Mouse (Mus musculus): ENCODE measurements at regions not wholly inside any gene's neighbourhood (a gene's known extent, or its start where the extent isn't known, plus 50 kb on each side); places are given as distances from the start of the nearest gene placed in this dataset.

DNA sequence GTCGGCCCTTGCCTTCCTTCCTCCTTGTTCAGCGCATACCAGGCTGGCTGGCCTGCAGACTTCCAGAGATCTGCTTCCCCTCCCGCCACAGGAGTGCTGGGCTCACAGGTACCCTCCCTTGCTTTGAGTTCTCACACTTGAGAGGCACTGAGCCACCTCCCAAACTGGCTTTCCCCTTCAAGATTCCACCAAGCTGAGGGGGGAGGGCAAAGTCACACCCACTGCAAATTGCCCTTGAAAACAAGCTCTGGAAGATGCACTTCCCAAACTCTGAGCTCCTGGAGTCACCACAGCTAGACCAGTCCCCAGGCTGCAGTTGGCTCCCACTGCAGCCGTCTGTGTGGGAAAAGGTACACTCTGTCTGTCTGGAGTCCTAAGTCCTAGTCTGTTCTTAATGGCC is 142.1 kb upstream of the Slc22a12 start:
- DNase-seq, result no peak

DNA sequence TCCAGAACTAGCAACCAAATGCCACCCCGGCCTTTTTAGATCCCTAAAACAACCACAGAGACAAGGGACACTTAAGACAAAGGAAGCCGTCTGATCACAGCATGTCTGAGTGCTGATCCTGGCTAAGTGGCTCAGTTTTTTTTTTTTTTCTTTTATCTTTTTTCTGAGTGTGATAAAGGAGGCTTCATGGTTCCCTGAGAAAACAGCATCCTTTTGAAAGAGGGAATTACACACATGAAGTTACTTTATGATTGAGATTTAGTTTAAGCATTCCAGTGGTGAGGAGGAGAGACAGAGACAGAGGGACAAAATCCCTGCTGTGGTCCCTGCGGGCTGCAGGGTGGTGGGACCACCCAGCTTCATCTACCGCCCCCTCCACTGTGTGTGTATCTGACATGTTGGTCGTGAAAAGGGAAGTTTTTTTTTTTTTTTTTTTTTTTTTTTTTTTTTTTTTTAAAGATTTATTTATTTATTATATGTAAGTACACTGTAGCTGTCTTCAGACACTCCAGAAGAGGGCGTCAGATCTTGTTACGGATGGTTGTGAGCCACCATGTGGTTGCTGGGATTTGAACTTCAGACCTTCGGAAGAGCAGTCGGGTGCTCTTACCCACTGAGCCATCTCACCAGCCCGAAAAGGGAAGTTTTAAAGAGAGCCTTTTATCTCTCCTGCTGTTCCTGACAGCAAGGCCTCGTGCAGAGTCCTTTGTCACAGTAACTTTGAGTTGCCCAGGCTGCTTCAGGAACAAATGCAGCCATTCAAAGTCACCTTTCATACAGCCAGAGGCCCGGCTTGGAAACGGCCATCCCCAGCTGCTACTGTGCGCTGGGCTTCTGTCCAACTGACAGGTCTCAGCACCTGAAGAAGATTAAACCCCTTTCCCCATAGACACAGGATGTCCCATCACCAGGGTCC is 136.8 kb upstream of the Slc22a12 start:
- no peak for DNase-seq

DNA sequence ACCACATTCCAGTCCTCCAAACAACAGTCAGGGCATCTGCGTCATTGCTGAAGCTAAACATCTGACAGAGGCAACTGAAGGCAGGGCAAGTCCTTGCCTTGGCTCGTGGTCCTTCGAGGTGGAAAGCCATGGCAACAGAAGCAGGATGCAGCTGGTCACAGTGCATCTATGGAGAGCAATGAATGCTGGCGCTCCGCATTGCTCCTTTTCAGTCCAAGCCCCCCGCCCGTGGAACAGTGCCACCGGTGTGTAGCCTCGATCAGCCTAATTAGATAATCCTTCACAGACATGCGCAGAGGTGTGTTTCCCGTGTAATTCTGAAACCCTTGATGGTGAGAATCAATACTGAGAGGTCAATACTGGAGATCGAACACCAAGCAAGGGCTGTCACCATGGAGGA is 134.7 kb upstream of the Slc22a12 start:
- DNase-seq, result no peak

DNA sequence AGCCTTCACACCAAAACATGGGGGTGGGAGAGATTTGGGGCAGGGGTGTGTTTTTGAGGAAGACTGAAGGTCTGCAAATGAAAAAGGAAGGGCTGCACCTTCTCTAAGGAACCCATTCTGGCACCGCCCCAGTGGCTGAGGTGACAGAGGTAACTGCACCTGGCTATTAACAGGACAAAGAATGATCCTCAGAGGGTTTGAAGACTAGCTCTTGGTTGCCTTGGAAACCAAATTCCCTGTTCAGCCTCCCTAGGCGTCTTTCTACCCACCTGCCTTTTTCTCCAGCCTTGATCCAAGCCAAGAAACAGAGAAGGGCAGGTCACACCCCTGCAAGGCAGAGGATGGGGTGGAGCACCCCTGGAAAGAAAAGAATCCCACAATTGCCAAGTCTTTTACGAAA is 132.8 kb upstream of the Slc22a12 start:
- DNase-seq, result no peak

DNA sequence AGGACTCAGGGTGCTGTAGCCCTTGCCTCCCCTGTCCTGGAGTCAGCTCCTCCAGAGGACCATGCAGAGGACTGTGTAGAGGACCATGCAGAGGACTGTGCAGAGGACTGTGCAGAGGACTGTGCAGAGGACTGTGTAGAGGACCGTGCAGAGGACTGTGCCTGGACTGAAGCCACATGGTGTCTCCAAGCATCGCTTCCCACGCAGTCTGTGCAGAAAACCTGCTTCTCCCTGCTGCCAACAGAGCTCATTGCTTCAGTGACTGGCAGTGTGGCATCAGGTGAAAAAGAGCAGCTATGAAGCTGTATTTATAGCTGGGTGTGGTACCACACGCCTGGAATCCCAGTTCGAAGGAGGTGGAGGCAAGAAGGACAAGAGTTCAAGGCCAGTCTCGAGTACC is 128.9 kb upstream of the Slc22a12 start:
- no peak for DNase-seq

DNA sequence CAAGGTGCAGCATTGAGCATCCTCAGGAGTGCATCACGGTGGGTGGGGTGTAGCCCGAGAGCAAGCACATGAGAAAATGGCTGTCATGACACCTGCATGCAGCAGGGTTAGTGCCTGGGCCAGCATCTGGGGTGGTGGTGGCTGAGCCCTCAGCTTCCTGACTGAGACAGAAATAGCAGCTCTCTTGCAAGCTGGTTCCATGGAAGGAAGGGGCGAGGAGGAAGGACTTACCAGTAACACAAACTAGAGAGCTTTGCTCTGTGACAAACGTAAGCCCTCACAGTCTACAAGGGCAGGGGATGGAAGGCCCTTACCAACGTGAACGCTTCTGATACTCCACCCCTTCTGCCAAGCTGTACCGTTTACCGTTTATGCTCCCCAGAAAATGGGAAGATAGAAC is 127.0 kb upstream of the Slc22a12 start:
- no peak for DNase-seq

DNA sequence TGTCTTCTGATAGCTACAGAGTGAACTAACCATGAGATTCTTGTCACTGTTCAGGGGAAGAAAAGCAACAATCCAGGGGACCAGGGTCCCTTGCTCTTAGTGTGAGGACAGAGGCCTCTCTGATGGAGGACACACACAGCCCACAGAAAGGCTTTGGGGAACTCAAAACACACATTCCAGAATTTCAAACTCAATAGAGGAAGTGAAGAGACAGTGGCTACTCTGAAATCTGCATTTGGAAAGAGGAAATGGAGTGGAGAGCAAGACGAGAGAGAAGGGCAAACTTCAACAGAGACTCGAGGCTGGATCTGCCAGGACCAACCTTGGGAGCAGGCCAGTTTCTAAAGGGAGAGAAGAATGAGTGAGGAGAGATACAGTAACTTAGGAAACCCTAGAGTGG is 125.7 kb upstream of the Slc22a12 start:
- no peak for DNase-seq

DNA sequence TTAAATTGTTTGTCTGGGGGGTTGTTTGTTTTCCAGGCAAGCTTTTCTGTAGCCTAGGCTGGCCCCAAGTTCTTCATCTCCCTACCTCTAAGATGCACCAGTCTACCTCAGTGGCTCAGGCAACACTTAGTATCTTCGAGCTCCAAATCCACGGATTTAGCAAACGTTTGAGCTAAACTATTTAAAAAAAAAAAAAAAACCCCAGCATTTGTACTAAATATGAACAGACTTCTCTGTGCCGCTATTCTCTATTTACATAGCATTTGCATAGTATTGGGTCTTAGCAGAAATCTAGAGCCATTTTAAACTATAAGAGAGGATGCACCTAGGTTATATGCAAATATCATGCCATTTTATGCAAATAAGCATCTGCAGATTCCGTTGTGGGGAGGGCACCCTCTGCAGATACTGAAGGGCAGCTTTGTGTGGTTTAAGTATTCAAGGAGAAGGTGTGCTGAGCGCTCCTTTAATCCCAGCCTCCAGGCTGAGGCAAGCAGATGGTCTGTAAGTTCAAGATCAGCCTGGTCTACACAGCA is 123.4 kb upstream of the Slc22a12 start:
- no peak for DNase-seq

DNA sequence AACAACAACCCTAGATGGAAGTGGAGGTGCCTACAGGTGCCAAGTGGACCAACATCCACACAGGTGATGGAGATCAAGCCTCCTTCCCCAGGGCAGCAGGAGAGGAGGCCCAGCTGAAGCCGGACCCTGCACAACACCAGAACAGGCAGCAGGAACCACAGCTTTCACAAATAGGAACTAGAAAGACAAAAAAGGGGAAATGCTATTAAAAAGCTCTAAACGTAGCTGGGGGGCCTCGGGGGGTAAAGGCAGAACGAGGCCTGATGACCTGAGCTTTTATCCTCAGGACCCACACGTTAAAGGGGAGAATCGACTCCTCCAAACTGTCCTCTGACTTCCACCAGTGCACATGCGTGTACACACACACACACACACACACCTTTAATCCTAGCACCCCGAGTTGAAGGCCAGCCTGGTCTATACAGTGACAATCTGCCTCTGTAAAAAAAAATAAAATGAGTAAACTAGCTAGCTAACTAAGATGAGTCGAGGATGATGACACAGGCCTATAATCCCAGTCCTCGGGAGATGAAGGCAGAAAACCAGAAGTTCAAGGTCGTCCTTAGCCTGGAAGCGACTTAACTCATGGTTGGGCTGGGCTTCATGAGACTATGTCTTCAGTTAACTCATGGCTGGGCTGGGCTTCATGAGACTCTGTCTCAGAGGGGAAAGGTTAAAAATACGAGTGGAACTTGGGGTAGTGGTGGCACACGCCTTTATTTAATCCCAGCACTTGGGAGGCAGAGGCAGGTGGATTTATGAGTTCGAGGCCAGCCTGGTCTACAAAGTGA is 122.6 kb upstream of the Slc22a12 start:
- DNase-seq, result no peak

DNA sequence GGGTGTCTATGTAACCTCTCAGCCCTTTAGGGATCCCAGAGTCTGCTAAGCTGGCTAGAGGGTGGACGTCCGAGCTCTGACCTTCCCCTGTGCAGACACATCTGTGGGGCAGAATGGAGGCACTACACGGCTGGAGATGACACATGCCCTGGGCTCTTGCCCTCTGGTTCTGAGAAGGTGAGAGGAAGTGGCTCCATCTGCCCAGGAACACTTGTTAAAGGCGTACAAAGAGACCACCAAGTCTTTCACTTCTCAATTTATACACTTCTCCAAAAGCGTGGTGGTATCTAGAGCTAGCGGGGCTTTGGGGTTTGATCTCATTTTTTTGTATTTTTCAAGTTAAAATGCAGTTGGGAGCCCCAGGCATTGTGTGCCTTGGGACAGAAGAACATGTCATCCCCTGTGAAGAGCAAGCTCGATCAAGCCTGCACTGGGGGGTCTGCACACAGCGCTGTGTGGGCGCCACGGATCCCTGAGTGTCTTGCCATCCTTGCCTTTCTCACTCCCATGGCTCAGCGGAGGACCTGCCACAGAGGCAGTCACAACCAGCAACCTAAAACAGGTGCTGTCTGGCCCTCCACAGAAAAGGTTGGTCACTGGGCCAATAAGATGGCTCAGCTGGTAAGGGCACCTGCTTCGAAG is 121.6 kb upstream of the Slc22a12 start:
- DNase-seq, result no peak

DNA sequence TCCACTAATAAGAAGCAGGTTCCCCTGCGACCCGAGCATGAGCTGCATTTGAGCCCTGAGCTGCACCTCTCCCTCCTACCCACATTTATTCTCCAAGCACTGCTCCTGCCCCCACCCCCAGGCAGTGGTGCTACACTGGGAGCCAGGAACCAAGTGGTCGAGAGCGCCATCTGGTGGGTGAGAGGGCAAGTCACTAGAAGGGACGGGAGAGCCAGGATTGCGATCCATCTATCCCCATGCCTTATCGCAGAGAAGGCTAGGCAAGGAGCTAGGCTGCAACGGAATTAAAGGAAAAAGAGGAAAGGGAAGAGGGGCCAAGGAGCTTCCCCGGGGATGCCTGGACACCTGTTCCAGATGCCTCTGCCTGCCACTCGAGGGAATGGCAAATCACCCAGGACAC is 120.6 kb upstream of the Slc22a12 start:
- peak; percentile 88 for DNase-seq

DNA sequence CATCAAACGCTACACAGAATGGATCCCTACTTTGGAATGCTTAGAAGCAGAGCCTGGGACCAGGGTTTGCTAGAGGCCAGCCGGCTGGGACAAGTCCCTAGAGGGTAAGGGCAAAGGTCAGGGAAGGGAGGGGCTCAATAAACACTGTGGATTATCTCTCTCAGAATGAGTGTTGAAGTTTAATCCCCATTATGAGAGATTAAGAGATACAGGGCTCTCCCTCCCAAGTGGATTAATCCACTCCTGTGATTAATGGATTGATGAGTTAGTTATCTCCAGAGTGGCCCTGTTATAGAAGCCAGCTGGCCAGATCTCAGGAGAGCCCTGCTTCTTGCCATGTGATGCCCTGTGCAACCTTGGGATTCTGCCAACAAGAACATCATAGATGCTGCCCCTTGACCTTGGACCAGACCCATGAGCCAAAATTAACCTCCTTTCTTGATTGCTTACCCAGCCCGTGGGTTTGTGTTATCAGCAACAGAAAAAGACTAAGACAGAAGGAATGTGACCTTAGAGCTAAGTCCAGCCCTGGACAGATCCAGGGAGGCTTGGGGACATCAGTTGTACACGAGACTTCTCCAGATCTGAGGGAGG is 119.6 kb upstream of the Slc22a12 start:
- DNase-seq, result no peak

DNA sequence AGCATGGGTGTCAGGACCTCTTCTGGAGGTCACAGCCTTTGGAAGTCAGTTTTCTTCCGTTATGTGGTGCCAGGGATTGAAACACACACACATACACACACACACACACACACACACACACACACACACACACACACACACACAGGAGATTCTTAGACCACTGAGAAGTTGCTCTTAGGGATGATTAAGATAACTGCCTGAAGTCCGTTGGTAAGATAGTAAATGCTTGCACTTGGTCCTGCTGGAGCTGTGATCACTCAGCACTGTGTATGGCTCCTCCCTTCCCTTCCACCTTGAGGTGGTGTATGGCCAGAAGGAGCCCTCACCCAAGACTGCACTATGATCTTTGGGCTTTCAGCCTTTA is 118.7 kb upstream of the Slc22a12 start:
- no peak for DNase-seq

DNA sequence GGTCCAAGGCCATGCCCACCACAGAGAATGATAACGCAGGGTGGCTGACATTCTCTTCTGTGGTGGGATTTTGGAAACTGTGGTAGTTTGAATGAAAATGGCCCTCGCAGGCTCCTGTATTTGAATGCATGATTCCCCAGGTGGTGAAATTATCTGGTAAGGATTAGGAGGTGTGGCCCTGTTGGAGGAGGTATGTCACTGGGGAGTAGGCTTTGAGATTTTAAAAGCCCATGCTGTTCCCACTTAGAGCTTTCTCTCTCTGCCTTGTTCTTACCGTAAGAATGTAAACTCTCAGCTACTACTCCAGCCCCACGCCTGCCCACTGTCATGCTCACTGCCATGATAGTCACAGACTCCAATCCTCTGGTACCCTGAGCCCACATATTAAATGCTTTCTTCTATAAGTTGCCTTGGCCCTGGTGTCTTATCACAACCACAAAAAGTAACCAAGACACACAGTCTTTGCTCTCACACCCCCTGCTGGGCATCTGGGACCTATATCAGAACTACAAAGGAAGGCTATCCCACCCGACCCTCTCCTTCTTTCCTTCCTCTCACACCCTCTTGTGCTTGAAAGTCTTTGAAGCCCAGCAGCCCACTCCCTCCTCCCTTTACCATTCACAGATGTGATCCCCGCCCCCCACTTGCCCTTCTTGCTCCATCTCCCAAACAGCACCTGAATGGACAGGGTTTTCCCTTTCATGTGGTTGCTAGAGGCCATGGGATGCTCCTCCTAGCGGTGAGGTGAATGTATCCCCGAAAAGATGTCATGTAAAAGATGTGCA is 118.1 kb upstream of the Slc22a12 start:
- no peak for DNase-seq

DNA sequence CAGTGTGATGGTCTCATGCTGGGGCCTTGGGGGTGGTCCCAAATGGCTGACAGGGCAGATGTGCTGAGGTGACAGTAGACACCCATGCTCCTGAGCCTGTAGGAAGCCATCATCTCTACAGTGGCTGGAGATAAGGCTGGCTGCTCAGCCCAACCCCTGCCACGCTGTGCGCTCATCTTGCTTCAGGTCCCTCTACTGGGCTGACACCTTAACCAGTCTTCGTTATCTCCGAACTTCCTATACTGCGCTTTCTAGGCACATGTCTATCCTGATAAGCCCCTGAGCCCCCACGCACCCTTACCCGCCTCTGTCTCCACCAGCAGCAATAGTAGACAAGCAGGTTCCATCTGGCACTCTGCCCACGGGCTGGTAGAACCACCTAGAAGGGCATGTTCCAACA is 117.3 kb upstream of the Slc22a12 start:
- DNase-seq, result no peak

DNA sequence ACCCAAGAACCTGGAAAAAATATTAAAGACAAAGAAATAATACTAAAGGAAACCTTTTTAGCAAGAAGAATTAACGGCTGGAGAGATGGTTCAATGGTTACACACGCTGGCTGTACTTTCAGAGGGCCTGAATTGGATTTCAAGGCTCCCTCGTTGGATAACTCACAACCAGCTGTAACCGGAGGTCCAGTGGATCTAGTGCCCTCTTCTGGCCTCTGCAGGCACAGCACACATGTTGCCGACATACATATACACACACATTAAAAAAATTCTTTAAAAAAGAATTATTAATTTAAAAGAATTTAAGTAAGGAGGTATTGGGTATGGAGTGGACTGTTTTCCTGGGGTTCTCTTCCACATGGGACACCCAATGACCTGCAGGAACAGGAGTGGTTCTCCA is 111.7 kb upstream of the Slc22a12 start:
- no peak for DNase-seq

DNA sequence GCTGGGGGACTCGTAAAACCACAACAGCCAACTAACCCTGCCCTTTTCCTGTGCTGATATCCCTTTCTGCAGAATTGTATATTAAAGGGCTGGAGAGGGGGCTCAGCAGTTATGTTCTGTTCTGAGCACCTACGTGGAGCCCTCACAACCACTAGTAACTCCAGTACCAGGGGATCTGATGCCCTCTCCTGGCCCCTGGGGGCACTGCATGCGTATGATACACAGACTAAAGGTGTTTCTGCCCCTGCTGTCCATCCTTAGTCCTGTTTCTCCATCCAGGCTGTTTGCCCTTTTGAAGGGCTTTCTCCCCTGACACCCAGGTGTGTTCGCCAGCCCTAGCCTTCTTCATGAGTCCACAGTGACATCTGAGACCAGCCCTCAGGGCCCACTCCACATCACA is 109.9 kb upstream of the Slc22a12 start:
- peak; percentile 17 for DNase-seq

DNA sequence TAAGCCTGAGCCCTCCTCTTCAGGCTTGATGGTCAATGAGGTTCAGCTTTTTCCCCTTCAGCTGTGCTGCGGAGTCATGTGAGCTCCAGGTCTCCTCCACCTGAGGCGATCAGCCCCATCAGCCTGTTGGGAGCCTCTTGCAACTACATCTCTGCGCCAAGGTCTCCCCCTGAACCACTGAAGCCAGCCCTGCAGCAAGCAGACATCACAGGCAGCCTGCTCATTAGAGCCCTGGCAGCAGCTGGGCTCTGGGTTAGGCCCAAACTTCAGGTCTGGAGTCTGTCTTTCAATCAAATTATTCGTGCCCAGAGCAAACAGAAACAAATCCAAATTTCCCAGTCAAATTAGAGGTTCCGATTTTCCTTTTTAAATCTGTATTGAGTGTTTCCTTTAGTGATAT is 108.4 kb upstream of the Slc22a12 start:
- no peak for DNase-seq

DNA sequence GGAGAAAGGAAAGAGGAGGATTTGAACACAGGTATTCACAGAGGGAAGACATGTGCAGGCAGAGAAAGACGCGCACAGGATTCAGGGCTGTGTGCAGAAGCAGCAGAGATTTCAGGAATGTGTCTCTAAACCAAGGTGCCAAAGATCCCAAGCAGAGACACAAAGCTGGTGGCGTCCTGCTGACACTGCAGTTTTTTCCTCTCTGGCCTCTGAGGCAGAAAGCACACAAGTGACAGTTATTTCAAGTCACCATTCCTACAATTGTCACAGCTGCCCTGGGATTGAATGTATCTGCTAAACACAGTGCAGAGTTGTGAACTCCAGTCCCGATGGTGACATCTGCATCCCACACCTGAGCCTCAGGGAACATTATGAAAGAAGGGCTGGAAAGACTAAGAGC is 107.1 kb upstream of the Slc22a12 start:
- DNase-seq, result no peak

DNA sequence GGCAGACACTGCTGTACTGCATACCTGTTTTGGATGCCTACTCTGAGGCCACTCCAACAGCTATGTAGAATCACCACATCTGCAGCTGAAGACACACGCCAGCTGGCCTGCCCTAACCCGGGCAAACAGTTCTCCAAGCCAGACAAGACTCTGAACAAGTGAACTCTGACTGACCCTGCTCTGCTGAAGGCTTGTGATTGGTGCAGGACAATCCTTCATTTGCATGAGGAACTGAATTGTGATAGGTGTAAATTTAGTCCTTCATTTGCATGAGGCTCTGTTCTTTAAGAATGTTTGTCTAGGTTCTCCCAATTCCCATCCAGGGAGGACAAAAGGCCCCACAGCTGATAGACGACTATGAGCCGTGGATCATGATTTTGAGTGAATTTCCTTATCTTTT is 104.9 kb upstream of the Slc22a12 start:
- no peak for DNase-seq

DNA sequence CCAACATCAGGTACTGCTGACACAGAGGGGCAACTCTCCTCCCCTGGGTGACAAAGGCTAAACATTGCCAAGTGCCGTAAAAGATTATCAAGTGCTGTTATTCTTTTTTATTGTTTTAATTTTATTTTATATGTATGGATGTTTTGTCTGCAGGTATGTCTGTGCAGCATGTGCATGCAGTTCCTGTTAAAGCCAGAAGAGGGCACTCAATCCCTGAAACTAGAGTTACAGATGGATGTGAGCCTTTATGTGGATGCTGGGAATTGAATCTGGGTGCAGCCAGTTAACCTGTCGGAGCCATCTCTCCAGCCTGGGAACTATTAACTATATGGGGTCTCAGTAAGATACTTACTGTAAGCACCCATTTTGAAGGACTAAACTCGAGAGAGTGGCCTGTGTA is 104.4 kb upstream of the Slc22a12 start:
- DNase-seq, result no peak

DNA sequence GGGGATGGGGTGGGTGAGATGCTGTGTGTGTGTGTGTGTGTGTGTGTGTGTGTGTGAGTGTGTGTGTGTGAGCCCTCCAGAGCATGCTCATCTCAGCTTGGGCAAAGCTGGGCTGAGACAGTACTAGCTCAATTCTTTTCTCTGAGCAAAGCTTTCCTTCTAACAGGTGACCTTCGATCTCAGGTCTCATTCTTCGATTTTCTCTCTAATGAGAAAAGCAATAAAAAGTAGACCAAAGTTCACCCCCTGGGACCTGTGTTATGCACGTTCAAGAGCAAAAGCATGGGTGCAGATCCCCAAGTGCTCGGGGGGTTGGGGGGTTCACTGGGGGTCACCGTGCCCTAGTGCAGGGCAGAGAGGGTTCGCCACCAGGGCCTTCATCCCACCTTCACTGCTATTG is 103.1 kb upstream of the Slc22a12 start:
- DNase-seq, result no peak
